Mouse (Mus musculus): Measurements from ENCODE around the gene Asap2. TPM values are rescaled to one million over a fixed set of nuclear protein-coding genes. Genes with fewer than 3 reads are reported as not detected.

The Asap2 gene
- 3.2 TPM for total RNA-seq (2023)

DNA sequence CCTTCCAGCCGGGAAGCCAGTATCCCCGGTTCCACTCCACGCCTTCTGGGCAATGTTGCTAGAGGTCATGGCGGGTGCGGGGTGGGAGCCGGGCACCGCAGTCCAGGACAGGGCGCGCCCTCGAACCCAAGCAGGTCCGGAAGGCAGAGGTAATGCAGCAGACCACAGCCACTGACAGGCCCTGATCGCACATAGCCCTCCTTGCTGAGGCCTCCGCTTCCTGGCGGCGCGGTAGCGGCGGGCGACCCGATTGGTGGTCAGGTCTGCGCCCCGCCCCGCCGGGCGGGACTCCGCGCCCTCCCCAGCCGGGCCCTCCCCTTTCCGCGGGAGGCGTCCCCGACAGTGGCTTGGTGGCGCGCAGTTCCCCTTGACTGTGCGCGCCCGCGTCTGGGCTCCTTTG is at the start of gene Asap2:
Gene Asap2, plus strand, starts transcription at position 328 of the 400 bp plus-strand sequence.

DNA sequence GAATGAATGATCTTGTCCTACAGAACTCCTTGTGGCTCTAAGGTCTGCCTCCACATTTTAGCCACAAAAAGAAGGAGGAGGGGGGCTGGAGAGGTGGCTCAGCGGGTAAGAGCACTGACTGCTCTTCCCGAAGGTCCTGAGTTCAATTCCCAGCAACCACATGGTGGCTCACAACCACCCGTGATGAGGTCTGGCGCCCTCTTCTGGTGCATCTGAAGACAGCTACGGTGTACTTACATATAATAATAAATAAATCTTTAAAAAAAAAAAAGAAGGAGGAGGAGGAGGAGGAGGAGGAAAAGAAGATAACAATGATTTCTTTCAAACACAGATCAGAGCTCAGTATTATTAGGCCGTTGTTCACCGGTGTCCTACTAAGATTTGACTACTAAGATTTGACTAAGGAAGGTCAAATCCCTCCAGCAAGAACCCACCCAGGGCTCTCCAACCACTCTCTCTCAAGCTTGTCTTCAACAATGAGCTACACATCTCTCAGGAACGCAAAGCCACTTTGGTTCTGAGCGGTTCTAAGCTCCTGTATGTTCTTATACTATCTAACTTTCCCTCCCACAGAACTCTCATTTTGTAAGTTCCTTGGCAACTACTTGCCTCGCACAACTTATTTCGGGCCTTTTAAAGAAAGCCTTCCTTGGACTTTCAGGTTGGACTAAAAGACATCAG is 294.6 kb downstream of the Asap2 start, which contains the start of gene Cpsf3:
Gene Cpsf3, plus strand, starts transcription at position 631 of the 681 bp plus-strand sequence.

GRCm38 (mm10) chr12:21286243-21286622 is 296.0 kb downstream of the Asap2 start, which contains the start of gene Itgb1bp1:
Gene Itgb1bp1 (minus strand): TSS chr12:21286284.

GRCm38 (mm10) chr12:21315923-21316868 is 325.9 kb downstream of the Asap2 start, which contains the start of gene Iah1:
Gene Iah1 (plus strand): TSS chr12:21316389.

Measured in CD8-positive naive resting alpha-beta T cell, adult 57 days (primary cell).